Mouse (Mus musculus) intestine, postnatal 0 days (tissue): ENCODE results near the gene Mospd1. TPM values are rescaled to one million over a fixed set of nuclear protein-coding genes. Genes with fewer than 3 reads are reported as not detected.

Experiments used
- ATAC-seq: fragments of 200-750 bp; cut with Nextera tagmentation; 2 replicates; pipeline ENCODE4 v1.8.0; 2017; ENCODE audit warnings: mild to moderate bottlenecking, moderate TSS enrichment, moderate library complexity
- H3K27ac ChIP-seq: fragments of 300-500 bp; sonication (generic); 2 replicates; pipeline ENCODE4 v1.5.1; 2014; ENCODE audit warnings: mild to moderate bottlenecking, low read depth, low read length, moderate library complexity
- H3K27me3 ChIP-seq: fragments of 300-500 bp; sonication (generic); replicated peaks from 2 replicates; pipeline ENCODE4 v1.6.1; 2014; ENCODE audit warnings: low read length, mixed read lengths; ENCODE audit not compliant: control insufficient read depth, insufficient read depth
- H3K36me3 ChIP-seq: fragments of 300-500 bp; sonication (generic); 2 replicates; pipeline ENCODE4 v1.6.1; 2014; ENCODE audit warnings: mild to moderate bottlenecking, moderate library complexity; ENCODE audit not compliant: control insufficient read depth, insufficient read depth
- H3K4me1 ChIP-seq: fragments of 300-500 bp; sonication (generic); replicated peaks from 2 replicates; pipeline ENCODE4 v1.6.1; 2014; ENCODE audit warnings: antibody characterized with exemption, low read length, mixed read lengths; ENCODE audit not compliant: control insufficient read depth, insufficient read depth
- H3K4me2 ChIP-seq: fragments of 300-500 bp; sonication (generic); replicated peaks from 2 replicates; pipeline ENCODE4 v1.6.1; 2014; ENCODE audit warnings: low read depth, mild to moderate bottlenecking, moderate library complexity
- H3K4me3 ChIP-seq: fragments of 300-500 bp; sonication (generic); 2 replicates; pipeline ENCODE4 v1.5.1; 2014; ENCODE audit warnings: low read depth, low read length
- H3K9ac ChIP-seq: fragments of 300-500 bp; sonication (generic); 2 replicates; pipeline ENCODE4 v1.6.1; 2014; ENCODE audit warnings: mild to moderate bottlenecking, low read depth, low read length
- H3K9me3 ChIP-seq: fragments of 300-500 bp; sonication (generic); 2 replicates; pipeline ENCODE4 v1.6.1; 2016; ENCODE audit warnings: mixed run types; ENCODE audit not compliant: control insufficient read depth
- CTCF ChIP-seq: sonication (generic); IDR thresholded peaks from 2 replicates; pipeline ENCODE4 v1.5.1; 2016; ENCODE audit warnings: low read depth, mild to moderate bottlenecking, control low read depth, antibody characterized with exemption, moderate library complexity
- WGBS: fragments of 180-500 bp; shearing (Covaris S2); extraction: QIAGEN DNeasy Blood & Tissue Kit; methylation state at CpG from one replicate; pipeline ENCODE4 v1.1.7; 2014; 5-methylcytosine and 5-hydroxymethylcytosine counted together
- polyA plus RNA-seq: library from polyadenylated mRNA; unstranded; fragments of >200 nt; fragmentation: Nextera tagmentation; extraction: Ambion mirVana; gene quantifications from 2 replicates; pipeline ENCODE4 v1.2.1, GENCODE M21; 2015

Gene Mospd1
- polyA plus RNA-seq, 1 experiment from 2014 or later = 69.4 TPM

DNA sequence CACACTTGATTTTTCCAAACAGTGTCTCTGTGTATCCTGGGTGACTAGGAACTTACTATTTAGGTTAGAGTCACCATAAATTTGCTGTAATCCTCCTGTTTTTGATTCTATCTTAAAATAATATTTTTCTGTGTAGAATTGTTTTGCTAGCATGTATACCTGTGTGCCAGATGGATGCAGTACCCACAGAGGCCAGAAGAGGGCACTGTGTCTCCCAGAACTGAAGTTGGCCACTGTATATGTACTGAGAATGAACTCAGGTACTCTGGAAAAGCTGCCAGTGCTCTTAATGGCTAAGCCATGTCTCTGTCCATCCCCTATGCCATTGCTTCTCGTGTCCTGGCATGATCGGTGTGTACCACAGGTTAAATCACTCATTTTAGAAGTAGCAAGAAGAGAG is 28.8 kb downstream of the Mospd1 start:
- Histone ChIP-seq H3K4me2 (no peak overlapping the region), H3K9ac (no peak overlapping the region), H3K4me3 (no peak overlapping the region), H3K27me3 (no peaks in the 10 kb centered on the region), H3K27ac (no peak overlapping the region), H3K4me1 (no peaks in the 10 kb centered on the region), H3K9me3 (no peaks in the 10 kb centered on the region), H3K36me3 (no peaks in the 10 kb centered on the region)
- ATAC-seq = no peak
- 71% methylated on average over 2 of the region's 2 CpGs for WGBS
- TF ChIP-seq CTCF = peak; percentile 74

DNA sequence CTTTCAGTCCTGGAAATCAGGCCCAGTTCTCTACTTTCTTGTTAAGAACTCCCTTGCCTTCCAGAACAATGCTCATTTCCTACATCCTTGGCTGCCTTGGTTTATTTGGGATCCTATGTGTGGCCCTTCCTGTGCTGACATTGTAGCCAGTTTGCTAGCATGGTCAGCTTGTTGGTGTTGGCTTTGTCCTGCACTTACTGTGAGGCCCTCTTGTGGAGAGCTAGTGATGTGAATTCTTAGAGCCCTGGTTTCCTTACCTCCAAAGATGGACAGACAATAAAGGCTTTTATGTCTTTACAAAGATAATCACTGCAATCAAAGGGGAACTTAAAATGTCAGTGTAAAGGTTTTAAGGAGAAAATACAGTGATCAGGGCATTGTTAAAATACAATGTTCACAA is 32.9 kb downstream of the Mospd1 start:
- Histone ChIP-seq H3K9ac (no peak overlapping the region), H3K27ac (no peak overlapping the region), H3K36me3 (no peaks in the 10 kb centered on the region), H3K4me1 (no peaks in the 10 kb centered on the region), H3K27me3 (no peaks in the 10 kb centered on the region), H3K4me3 (no peak overlapping the region), H3K4me2 (no peak overlapping the region), H3K9me3 (no peaks in the 10 kb centered on the region)
- TF ChIP-seq CTCF = peak; percentile 58
- ATAC-seq = no peak

DNA sequence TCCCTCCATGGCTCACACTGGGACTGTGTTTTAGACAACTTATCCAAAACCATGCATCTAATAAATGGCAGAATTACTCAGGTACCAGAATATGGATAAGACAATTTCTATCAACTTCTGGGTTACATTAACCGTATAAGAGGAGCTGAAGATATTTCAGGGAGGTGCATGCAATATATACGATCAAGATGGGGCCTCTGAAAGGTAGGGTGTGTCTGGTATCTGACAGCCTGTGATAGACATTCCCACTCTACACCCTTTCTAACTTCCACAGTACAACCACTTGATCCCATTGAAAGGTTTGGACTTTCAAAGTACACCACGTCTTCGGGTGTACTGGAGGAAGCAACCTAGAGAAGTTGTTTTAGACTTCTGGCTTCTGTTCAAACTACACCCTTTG is 39.9 kb downstream of the Mospd1 start:
- WGBS = 72% methylated on average over 4 of the region's 4 CpGs
- no peaks in the 10 kb centered on the region for H3K9me3 ChIP-seq

DNA sequence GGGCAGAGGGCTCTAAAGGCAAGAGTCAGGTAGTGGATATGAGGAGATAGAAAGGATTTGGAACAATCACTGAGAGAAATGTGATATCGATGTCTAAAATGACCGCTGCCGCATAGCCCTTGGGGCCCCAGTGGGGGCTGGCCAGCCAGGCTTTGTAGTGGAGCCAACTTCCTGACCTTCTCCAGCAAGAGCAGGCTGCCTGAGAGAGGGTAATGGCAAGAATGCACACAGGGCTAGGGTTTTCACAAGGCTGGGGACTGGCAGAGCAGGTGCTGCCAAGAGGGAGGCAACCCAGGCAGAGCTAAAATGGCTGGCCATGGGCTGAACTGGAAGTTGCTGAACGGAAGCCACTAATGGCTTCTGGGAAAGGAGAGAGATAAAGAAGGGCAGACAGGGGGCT is 49.2 kb downstream of the Mospd1 start:
- TF ChIP-seq CTCF = no peak
- Histone ChIP-seq H3K4me3 (no peak overlapping the region), H3K27me3 (no peaks in the 10 kb centered on the region), H3K9me3 (no peaks in the 10 kb centered on the region), H3K4me2 (no peak overlapping the region), H3K27ac (no peak overlapping the region), H3K4me1 (no peaks in the 10 kb centered on the region), H3K36me3 (no peaks in the 10 kb centered on the region), H3K9ac (no peak overlapping the region)
- no peak for ATAC-seq
- 88% methylated on average over 4 of the region's 4 CpGs for WGBS

More for the DNA sequence above, 39.9 kb downstream of the Mospd1 start:
- H3K27ac ChIP-seq = no peak overlapping the region
- no peak overlapping the region for H3K4me2 ChIP-seq
- no peaks in the 10 kb centered on the region for H3K27me3 ChIP-seq
- no peak overlapping the region for H3K4me3 ChIP-seq
- no peaks in the 10 kb centered on the region for H3K36me3 ChIP-seq
- no peak for TF ChIP-seq CTCF
- no peak overlapping the region for H3K9ac ChIP-seq
- no peaks in the 10 kb centered on the region for H3K4me1 ChIP-seq
- ATAC-seq = no peak

DNA sequence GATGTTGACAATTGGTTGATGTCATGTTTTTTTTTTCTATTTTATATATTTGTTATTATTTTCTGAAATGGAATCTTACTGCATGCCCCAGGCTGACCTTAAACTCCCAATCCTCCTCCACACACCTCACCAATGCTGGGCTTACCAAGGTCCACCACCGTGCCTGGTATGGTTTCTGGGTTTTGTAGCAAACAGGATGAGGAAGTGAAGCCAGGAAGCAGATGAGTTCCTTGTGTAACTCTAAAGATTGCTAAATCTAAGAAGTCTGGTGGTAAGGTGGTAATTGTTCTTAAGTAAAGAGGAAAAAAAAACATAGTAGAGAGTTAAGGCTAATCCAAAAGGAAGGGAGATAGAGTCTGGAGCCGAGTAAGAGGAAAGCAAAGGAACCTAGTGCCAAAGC is 49.7 kb downstream of the Mospd1 start:
- no peak overlapping the region for H3K27ac ChIP-seq
- H3K36me3 ChIP-seq = no peaks in the 10 kb centered on the region
- H3K4me2 ChIP-seq = no peak overlapping the region
- H3K4me3 ChIP-seq = no peak overlapping the region
- no peaks in the 10 kb centered on the region for H3K9me3 ChIP-seq
- WGBS = 55% methylated on average over 2 of the region's 2 CpGs
- TF ChIP-seq CTCF = no peak
- no peak for ATAC-seq
- H3K27me3 ChIP-seq = no peaks in the 10 kb centered on the region
- H3K4me1 ChIP-seq = no peaks in the 10 kb centered on the region
- H3K9ac ChIP-seq = no peak overlapping the region

Other genes starting within 250 kb of the Mospd1 start
- gene Plac1, start 130.4 kb downstream of the Mospd1 start, polyA plus RNA-seq = 0.54 and 0.93 TPM in 2 replicates
- gene Fam122b, start 100.7 kb downstream of the Mospd1 start, polyA plus RNA-seq = 3.5 and 4.2 TPM in 2 replicates
- gene Fam122c, start 97.1 kb downstream of the Mospd1 start, polyA plus RNA-seq = not detected in 2 replicates
- not detected in 2 replicates for gene Etd, start 64.4 kb upstream of the Mospd1 start, polyA plus RNA-seq
- gene Rtl8c, start 237.5 kb upstream of the Mospd1 start, polyA plus RNA-seq = 18.0 and 22.0 TPM in 2 replicates
- not detected in 2 replicates for gene Gm14597, start 238.5 kb upstream of the Mospd1 start, polyA plus RNA-seq